Mouse (Mus musculus) heart, adult 9 months (tissue): ENCODE measurements around the gene Fam166a.
"Not testable (repeated sequence)": the region's sequence is repeated elsewhere in the genome, so short reads cannot be mapped to it uniquely, and the experiment has no call there.

Source experiments
- DNase-seq, 2 experiments: peaks; one replicate each; pipeline ENCODE4 v3.0.0; 2022; ENCODE audit warnings: low spot score in 2 of 2

The Fam166a gene

DNA sequence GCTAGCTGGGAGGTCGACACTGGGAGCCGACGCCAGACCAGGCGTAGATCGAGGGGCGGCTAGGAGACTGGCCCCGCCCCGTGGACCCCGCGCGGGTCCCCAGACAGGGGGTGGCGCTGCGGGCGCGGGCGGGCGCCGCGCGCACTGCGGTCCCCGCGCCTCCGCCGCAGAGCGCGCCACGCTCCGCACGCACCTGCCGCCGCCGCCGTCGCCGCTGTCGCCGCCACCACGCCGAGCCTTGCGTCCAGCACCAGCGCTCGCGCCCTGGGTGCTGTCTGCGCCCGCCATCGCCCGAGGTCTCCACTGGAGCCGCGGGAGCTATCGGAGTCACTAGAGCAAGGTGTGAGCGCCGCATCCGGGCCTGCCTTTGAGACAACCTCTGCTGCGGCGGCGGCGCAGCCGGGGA, 23.6 kb downstream of the Fam166a start, which contains the start of the genes Rnf208 and Cysrt1:
TSS of gene Rnf208 (plus strand) at position 155 of the 406 bp plus-strand sequence.
TSS of gene Cysrt1 (minus strand) at position 352 of the 406 bp plus-strand sequence.
- DNase-seq, result no peak

DNA sequence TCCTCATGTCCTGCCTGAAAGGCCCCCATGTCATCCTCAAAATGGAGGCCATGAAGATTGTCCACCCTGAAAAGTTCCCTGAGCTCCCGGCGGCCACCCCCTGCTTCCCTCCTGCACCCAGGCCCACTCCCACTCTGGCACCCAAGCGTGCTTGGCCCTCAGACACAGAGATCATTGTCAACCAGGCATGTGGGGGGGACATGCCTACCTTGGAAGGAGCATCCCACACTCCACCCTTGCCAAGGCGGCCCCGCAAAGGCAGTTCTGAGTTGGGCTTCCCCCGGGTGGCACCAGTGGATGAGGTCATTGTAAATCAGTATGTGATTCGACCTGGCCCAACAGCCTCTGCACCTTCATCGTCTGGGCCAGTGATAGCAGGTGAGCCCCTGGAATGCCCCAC, 24.8 kb downstream of the Fam166a start:
- no peak for DNase-seq

DNA sequence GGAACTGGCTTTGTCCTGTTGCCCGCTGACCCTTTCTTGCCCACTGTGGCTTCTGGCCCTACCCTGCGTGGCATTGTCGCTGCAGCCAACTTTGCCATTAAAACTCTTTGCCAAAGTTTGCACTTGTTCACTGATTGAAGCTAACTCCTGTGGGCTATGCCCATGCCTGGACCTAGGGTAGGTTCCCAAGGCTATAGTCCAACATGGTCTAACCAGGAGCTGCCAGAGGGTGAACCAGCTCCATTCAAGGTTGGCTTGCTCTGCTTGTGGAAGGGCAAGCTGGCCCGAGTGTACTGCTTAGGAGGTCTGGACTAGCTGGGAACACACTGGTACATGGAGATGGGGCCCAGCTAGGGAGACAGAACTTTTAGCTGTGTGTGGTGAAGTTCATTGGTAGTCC, 25.6 kb downstream of the Fam166a start:
- DNase-seq, result no peak

DNA sequence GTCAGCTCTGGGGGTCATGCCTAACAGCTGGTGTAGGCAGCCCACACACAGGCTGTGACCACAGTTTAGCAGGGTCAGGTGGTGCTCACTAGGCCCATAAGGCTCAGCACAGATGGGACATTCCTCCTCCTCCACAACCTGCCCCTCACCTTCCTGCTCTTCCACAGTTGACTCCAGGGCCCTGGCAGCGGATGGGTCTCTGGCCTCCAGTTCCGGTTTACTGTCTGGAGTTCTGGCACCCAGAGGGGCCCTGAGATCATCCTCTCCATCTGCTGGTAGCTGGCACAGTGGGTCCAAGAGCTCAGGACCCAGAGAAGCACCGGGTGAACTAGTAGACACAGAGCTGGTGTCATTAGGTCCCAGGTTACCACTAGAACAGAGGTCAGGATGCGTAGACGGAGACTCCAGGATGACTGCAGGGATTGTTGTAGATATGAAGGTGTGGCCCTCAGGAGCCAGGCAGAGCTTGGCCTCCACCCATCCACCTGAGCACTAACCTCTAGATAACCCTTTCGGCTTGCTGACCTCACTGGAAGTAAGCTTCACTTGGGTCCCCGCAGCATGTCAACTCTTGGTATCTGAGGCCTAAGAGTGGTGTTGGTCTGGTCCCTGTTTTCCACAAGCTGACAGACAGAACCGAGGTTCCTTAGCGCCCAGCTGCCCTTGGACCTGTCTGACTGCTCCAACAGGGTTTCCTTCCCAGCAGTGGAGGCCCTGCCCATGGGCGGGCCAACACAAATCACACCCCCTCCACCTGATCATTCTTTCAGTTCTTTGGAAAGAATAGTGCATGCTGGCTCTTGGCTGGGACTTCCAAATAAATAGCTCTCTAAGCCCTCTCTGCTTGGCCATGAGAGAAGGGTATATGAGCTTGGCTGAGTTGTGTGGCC, 27.9 kb downstream of the Fam166a start, which contains the start of gene AL732309.1:
TSS of gene AL732309.1 (minus strand) at position 681 of the 890 bp plus-strand sequence.
- no peak for DNase-seq

GRCm38 (mm10) chr2:25252331-25252730, 33.8 kb downstream of the Fam166a start:
- DNase-seq, result no peak

DNA sequence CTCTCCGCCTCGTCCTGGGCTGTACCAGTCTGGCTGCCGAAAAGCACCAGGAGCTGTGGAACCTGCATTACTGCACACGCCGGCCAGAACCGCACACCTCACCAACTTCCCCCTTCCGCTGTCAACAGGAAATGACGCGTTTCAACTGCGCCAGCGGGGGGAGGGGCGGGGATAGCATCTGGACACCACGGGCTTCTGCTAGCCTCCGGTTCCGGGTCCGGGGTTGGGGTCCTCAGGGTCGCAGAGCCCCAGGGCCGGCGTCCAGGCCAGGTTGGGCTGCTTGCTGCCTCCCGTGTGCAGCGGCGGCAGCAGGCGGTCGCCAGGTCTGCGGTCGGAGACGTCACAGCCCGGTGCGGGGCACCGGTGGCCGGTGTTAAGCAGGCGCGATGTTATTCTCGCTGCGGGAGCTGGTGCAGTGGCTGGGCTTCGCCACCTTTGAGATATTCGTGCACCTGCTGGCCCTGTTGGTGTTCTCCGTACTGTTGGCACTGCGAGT, 36.8 kb downstream of the Fam166a start, which contains the start of gene Tmem203:
TSS of gene Tmem203 (plus strand) at position 156 of the 496 bp plus-strand sequence.
- peak; percentile 82 to 85 for DNase-seq

DNA sequence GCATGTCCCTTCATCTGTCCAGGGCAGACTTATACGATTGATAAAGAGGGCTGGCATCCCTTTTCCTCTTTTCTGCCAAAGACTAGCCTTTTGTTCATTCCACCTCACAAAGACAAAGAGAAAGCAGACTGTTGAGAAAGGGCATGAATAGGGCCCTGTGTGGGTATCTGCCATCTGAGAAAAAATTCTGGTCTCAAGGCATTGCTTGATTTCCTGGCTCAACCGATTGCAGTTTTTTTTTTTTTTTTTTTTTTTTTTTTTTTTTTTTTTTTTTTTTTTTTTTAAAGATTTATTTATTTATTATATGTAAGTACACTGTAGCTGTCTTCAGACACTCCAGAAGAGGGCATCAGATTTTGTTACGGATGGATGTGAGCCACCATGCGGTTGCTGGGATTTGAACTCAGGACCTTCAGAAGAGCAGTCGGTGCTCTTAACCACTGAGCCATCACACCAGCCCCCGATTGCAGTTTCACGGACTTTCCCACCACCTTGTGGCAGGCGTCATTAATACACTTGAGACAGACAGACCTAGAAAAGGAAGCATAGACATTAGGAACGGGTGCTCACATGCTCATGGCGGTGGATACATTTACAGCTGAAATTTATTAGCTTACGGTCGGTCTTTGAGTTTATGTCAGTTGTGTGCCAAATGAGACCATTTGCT, 38.0 kb downstream of the Fam166a start:
- DNase-seq, result not testable (repeated sequence)

- DNase-seq, result not testable (repeated sequence)
Observed at GRCm38 (mm10) chr2:25257250-25257649, 38.7 kb downstream of the Fam166a start.

- no peak for DNase-seq
Observed at GRCm38 (mm10) chr2:25258887-25259286, 40.3 kb downstream of the Fam166a start.

GRCm38 (mm10) chr2:25261870-25262269, 43.3 kb downstream of the Fam166a start:
- DNase-seq, result no peak

DNA sequence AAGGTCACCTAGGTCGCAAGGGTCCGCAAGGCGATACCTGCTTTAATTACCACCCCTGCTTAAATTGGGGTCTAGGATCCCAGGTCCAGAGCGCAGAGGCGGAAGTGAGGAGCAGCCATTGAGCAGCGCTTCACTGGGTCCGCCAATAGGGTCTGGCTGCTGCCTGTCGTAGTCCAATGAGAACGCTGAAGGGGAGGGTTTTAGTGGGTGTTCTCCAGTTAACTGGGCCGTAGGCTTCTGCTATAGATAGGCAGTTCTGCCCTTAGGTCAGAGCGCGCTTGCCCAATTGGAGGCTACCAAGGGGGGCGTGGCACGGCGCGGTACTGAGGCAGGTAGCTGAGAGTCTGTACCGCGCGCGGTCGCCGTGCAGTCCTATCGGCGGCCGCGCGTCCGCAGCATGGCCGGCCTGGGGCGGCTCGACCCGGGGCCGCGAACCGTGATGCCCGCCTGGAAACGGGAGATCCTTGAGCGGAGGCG, 43.8 kb downstream of the Fam166a start, which contains the start of gene Tprn:
TSS of gene Tprn (plus strand) at position 328 of the 477 bp plus-strand sequence.
- peak; percentile 96 to 98 for DNase-seq

DNA sequence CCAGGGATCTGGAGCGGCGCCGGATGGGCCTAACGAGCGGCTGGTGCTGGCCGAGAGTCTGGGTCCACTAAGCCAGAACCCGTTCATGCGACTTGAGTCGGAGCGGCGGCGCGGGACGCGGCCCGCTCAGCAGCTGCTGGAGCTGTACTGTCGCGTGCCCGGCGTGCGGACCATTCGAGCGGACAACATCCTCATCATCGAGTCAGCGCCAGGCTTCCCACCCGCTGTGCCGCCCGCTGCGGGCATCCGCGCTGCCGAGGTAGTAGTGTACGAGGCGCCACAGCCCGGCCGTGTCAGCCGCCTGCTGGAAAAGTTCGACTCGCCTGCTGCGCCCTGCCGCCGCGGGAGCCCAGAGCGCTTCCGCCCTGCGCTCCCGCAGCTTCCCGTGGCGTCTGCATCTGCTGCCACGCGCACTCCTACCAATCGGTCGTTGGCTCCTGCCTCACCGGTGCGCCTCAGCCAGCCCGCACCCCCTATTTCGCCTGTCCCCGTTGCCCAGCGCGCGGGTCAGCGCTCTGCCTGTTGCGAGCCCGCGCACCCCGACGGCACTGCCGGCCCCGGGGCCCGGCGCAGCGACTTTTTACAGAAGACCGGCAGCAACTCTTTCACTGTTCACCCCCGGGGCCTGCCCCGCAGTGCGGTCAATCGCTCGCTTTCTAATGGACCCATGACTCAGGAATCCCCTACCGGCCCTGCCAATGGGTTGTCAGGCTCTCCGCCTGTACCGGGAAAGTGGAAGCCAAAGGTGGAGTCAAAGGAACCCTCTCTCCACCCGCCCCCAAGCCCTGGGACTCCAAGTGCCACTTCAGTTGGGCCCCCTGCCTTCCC, 44.5 kb downstream of the Fam166a start:
- no peak for DNase-seq

DNA sequence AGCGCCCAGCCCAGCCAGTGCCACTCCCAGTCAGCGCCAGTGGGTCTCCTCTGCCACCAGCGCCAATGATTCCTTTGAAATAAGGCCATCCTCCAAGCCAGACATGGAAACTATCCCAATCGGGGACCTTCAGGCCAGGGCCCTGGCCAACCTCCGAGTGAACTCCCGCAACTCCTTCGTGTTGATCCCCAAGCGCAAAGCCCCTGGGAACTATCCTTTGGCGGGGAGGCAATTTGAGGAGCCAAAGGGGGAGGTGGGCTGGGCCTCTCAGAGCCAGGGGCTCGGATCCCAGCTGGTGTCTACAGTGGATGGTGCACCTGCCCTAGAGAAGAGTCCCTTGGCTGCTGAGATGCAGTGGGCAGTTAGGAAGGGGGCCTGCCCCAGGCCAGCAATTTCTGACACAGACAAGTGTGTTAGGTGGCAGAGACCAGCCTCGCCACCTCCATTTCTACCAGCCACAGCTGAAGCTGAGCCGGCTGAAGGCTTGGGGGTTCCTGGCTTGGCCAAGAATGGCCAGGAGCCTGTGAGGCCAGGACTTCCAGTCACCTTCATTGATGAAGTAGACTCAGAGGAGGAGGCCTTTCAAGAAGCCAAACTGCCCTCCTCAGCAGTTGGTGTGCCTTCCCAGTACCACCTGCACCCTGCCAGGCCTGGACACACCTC, 45.2 kb downstream of the Fam166a start:
- no peak for DNase-seq

DNA sequence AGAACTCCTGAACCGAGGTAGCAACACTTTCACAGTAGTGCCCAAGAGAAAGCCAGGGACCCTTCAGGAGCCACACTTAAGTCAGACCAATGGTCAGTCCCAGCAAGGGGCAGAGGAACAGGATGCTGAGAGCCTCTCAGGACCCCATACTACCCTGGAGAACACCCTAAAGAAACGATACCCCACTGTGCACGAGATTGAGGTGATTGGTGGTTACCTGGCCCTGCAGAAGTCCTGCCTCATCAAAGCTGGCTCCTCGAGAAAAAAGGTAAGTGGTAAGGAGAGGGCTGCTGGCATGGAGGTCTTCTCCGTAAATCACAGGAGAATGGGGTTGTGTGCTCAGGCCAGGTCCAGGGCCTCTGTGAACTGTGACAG, 45.7 kb downstream of the Fam166a start:
- no peak for DNase-seq

DNA sequence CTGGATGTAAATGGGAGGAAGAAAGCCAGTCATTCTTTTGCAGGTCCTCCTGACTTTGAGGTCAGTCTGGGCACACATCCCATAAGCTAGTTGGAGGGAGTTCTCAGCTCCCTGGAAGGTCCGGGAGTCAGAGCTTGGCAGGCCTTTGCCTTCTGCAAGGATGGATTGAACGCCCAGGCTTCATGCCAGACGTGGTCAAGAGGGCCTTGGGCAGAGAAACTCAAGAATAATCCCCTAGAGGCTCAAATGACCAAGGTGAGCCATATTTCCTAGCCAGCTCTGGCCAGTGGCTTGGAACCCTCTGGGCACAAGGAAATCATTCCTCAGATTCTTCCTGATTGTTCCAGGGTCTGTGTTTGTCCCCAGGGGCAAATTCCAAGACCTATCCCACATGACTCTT, 46.3 kb downstream of the Fam166a start:
- DNase-seq, result no peak

GRCm38 (mm10) chr2:25265897-25266656, 47.5 kb downstream of the Fam166a start:
- DNase-seq, result peak; percentile 40 to 71

DNA sequence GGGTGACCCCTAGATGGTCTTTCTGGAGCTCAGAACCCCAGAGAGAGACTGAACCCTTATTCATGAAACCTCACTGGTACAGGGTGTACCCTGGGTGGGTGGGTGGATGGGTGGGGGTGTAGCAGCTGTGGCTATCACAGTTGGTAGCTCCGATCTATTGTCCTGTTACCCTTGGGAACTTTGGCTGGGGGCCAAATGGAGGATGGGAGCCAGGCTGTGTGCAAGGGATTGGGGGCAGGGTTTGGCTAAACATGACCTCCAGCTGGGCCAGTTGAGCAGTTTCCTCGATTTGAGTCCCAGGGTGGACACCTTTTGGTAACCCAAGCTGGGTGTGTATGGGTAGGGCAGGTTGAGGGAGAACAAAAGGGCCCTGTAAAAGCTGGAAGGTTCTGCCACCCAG, 48.2 kb downstream of the Fam166a start:
- peak; percentile 36 to 46 for DNase-seq

DNA sequence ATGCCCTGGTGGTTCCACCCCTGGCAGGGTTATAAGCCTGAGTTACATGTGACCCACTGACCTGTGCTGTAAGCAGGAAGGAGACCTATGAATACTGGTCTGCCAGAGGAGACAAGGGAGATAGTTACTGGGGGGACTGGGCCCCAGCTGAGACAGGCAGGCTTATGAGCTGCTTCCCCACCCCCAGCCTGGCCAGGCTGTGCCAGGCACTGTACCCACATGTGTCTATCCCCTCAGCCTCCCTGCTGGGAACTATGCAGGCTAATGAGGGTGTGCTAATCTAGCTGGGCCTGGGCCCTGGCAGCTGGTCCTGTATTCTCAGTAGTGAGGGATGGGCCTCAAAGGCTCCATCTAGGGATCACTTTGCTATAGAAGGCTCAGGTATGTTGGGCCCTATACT, 48.7 kb downstream of the Fam166a start:
- no peak for DNase-seq

- DNase-seq, result no peak
Observed at GRCm38 (mm10) chr2:25267746-25268309, 49.3 kb downstream of the Fam166a start.
